Mouse (Mus musculus) heart, embryonic 15.5 days (tissue): ENCODE measurements at regions not wholly inside any gene's neighbourhood (a gene's known extent, or its start where the extent isn't known, plus 50 kb on each side); places are given as distances from the start of the nearest gene placed in this dataset.

ENCODE experiments used
- ATAC-seq: fragments of 200-750 bp; cut with Nextera tagmentation; replicated peaks from 2 replicates; pipeline ENCODE4 v1.8.0; 2017; ENCODE audit warnings: low read depth, moderate TSS enrichment; ENCODE audit not compliant: insufficient number of reproducible peaks, insufficient read depth, low FRiP score
- H3K27ac ChIP-seq: fragments of 300-500 bp; sonication (generic); 2 replicates; pipeline ENCODE4 v1.5.1; 2015; ENCODE audit warnings: mild to moderate bottlenecking, inconsistent platforms
- H3K27me3 ChIP-seq: fragments of 300-500 bp; sonication (generic); 2 replicates; pipeline ENCODE4 v1.6.1; 2015; ENCODE audit warnings: inconsistent platforms
- H3K36me3 ChIP-seq: fragments of 300-500 bp; sonication (generic); 2 replicates; pipeline ENCODE4 v1.6.1; 2015; ENCODE audit warnings: mild to moderate bottlenecking, inconsistent platforms
- H3K4me1 ChIP-seq: fragments of 300-500 bp; sonication (generic); replicated peaks from 2 replicates; pipeline ENCODE4 v1.6.1; 2015; ENCODE audit warnings: inconsistent platforms
- H3K4me2 ChIP-seq: fragments of 300-500 bp; sonication (generic); 2 replicates; pipeline ENCODE4 v1.6.1; 2015; ENCODE audit warnings: inconsistent platforms, mild to moderate bottlenecking, moderate library complexity
- H3K4me3 ChIP-seq: fragments of 300-500 bp; sonication (generic); 2 replicates; pipeline ENCODE4 v1.5.1; 2015; ENCODE audit warnings: mild to moderate bottlenecking, inconsistent platforms
- H3K9ac ChIP-seq: fragments of 300-500 bp; sonication (generic); 2 replicates; pipeline ENCODE4 v1.6.1; 2015; ENCODE audit warnings: mild to moderate bottlenecking, inconsistent platforms
- H3K9me3 ChIP-seq: fragments of 300-500 bp; sonication (generic); replicated peaks from 2 replicates; pipeline ENCODE4 v1.6.1; 2016; ENCODE audit warnings: inconsistent platforms
- WGBS: fragments of 180-500 bp; shearing (Covaris S2); methylation state at CpG from one replicate; pipeline ENCODE4 v1.1.7; 2015; ENCODE audit warnings: mixed read lengths; 5-methylcytosine and 5-hydroxymethylcytosine counted together

DNA sequence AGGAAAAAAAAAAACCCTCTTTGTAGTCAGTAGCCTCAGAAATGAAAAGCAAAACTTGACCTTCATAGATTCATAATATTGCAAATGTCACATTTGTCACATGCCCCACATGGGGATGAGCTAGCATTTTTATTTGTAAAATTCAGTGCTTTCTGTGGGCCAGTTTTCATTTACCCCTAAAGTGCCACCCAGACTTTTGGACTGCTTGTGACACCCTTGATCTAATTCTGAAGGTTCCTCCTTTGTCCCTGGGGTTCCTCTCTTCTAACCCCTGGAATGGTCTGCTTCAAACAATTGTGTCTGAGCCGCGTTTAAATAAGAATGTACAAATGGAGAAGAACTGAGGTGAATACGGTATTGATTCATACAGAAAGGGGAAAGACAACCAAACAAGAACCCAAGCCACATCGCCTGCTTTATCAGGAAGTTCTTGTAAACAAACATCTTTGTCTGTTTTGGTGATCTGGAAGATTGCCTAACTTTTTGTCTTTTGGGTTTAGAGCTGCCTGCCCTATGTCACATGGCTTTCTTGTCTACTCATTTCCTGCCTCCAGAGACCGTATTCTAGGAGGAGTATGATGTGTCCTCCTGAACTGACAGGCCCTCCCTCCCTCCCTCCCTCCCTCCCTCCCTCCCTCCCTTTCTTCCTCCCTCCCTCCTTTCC, 203.1 kb upstream of the Gm9833 start:
- WGBS = 43% methylated on average over 5 of the region's 5 CpGs
- no peak overlapping the region for H3K27ac ChIP-seq
- H3K9me3 ChIP-seq = no peaks in the 10 kb centered on the region
- no peak overlapping the region for H3K4me3 ChIP-seq
- H3K4me2 ChIP-seq = no peak overlapping the region
- no peak overlapping the region for H3K9ac ChIP-seq
- peaks cover 4% of the 10 kb centered on the region; the same call in 1 of the 2 replicates for H3K4me1 ChIP-seq
- H3K36me3 ChIP-seq = no peaks in the 10 kb centered on the region
- no peaks in the 10 kb centered on the region for H3K27me3 ChIP-seq
- ATAC-seq = no peak

DNA sequence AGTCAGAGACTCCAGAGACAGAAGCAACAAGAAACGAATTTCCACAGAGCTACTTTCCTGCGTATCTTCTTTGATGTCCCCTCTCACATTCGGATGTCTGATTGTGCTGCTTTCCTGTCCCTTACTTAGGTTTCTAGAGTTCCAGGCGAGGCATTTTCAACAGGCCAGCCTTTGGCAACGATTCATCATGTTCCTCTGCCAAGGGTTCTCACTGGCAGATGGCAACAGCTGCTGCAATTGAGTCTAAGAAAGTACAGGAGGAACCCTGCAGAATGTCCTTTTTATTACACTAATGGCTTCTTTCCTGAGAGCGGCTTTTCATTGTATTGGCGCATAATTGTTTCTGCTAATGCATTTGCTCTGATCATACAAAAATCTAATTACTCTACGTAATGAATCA, 202.3 kb upstream of the Gm9833 start:
- 54% methylated on average over 8 of the region's 8 CpGs for WGBS
- H3K27me3 ChIP-seq = no peaks in the 10 kb centered on the region
- no peak overlapping the region for H3K4me2 ChIP-seq
- H3K4me1 ChIP-seq = peaks cover 4% of the 10 kb centered on the region; the same call in 1 of the 2 replicates
- ATAC-seq = no peak
- H3K4me3 ChIP-seq = no peak overlapping the region
- H3K36me3 ChIP-seq = no peaks in the 10 kb centered on the region
- no peaks in the 10 kb centered on the region for H3K9me3 ChIP-seq
- peak overlapping the region; percentile 29; the same call in 1 of the 2 replicates for H3K27ac ChIP-seq
- H3K9ac ChIP-seq = no peak overlapping the region

DNA sequence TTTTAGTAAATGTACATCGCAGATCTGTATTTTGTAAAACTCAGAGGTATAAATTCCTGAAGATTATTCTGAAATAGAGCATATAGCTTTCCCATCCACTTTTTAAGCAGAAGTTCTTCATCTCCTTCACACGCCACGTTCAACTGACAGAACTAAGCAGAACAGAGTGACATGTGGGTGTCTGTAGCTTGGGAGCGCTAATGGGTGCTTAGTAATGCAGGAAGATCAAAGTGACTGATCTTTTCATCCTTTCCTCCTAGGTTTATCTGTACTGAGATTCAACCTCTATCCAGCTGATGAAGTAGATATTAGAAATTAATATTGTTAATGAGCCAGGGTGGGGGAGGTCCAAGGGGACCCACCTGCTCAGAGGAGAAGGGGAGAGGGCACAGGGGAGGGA, 201.8 kb upstream of the Gm9833 start:
- ATAC-seq = no peak
- H3K27ac ChIP-seq = no peak overlapping the region
- no peaks in the 10 kb centered on the region for H3K36me3 ChIP-seq
- no peaks in the 10 kb centered on the region for H3K27me3 ChIP-seq
- no peak overlapping the region for H3K4me3 ChIP-seq
- peaks cover 4% of the 10 kb centered on the region; the same call in 1 of the 2 replicates for H3K4me1 ChIP-seq
- WGBS = 69% methylated on average over 4 of the region's 4 CpGs
- H3K9me3 ChIP-seq = no peaks in the 10 kb centered on the region
- no peak overlapping the region for H3K9ac ChIP-seq
- no peak overlapping the region for H3K4me2 ChIP-seq

DNA sequence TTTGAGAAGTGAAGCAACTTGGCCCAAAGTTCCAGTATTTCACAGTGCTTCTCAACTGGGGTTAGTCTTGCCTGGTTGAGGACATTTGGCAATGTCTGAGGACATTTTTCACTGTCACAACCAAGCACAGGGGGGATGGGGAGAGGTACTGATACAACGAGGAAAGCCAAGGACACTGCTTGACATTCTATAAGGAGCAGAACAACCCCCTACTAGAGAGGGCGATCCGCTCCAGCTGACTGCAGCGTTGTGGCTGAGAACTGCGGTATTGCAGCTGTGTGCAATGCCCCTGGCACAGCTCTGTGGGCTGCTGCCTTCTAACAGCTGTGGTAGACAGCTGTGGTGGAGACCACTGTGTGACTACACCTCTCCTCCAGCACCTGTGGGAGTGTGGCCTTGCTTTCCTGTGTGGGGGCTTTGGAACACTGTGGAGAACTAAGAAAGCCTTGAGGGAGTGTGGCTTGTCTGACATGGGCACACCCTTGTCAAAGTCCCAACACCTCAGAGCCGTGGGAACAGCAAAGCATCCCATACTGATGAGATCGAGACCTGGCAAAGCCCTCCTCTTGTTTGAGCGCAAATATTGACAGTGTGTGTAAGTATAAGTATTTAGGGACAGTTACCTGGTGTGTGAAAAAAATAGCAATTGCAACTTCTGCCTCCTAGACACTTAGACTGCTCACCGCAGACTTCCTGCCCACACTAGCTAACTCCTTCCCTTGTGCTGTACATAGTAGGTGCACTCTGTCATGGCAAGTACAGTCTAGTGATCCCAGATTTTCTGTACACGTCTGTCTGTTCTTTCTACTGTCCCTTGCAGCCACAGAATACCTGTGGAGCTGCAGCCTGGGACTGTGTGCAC, 200.9 kb upstream of the Gm9833 start:
- no peak overlapping the region for H3K4me3 ChIP-seq
- 62% methylated on average over 10 of the region's 10 CpGs for WGBS
- H3K36me3 ChIP-seq = no peaks in the 10 kb centered on the region
- ATAC-seq = no peak
- H3K27me3 ChIP-seq = no peaks in the 10 kb centered on the region
- no peak overlapping the region for H3K27ac ChIP-seq
- H3K4me1 ChIP-seq = peaks cover 4% of the 10 kb centered on the region; the same call in 1 of the 2 replicates
- H3K4me2 ChIP-seq = no peak overlapping the region
- no peaks in the 10 kb centered on the region for H3K9me3 ChIP-seq
- H3K9ac ChIP-seq = no peak overlapping the region

DNA sequence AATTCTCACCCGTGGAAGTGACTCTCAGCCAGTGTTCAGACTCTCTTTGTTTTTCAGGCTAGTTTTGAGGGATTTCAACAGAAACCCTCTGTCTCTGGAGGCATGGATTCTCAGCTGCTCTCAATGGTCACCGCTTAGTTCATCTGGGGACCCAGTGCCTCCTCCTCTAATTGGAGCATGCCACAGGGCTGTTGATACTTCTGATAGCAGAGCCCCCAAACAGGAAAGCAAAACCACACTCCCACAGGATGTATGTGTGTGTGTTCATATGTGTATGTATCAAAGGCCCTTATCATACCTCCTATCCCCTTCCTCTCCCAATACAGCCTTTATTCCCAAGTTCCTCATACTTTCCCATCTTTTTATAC, 200.3 kb upstream of the Gm9833 start:
- no peak overlapping the region for H3K4me2 ChIP-seq
- no peaks in the 10 kb centered on the region for H3K27me3 ChIP-seq
- H3K9ac ChIP-seq = no peak overlapping the region
- no peak overlapping the region for H3K27ac ChIP-seq
- H3K4me3 ChIP-seq = no peak overlapping the region
- no peaks in the 10 kb centered on the region for H3K9me3 ChIP-seq
- H3K4me1 ChIP-seq = peaks cover 4% of the 10 kb centered on the region; the same call in 1 of the 2 replicates
- WGBS = 81% methylated on average over 2 of the region's 2 CpGs
- H3K36me3 ChIP-seq = no peaks in the 10 kb centered on the region
- no peak for ATAC-seq

DNA sequence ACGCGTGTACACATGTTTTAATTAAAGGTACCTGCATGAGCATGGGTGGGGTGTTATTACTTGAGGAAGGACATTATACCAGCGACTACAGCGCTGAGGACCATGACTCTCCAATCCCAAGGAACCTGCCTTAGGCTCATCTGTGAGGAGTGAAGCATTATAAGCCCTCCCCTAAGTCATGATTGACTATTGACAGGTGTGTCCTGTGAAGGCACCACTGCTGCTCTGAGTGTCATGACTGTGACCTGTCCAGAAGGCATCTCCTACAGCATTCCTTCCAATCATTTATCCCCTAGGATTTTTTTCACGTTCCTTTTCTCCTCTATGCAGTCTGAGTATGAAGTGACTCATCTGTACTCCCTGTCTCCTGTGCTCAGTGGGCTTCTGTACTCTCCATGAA, 199.9 kb upstream of the Gm9833 start:
- Histone ChIP-seq H3K27ac (no peak overlapping the region), H3K9me3 (no peaks in the 10 kb centered on the region)
- WGBS = 83% methylated on average over 5 of the region's 5 CpGs

DNA sequence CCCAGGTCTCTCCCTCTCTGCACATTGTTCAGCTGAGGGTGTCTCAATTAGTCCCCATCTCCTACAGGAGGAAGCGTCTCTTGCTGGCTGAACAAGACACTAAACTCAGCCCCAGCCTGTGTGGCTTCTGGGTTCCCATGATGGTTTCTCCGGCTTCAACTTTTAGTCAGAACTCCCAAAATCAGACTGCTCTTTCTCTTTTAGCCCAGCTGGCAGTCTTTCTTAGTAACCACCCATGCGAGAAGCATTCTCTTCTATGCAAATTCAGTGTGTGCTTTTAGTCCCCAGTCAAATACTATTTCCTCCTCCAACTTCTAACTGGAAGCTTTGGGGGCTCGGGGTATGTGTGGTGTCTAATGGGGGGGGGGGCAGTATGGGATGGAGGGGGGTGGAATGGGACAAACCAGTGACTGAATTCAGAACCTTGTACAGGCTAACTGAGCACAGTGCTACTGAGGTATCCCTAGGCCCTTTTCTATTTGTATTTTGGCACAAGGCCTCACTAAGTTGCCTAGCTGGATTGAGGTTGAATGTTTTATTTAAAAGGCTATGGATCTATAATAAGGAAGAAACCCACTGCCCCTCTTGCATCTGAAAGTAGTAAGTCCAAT, 194.9 kb upstream of the Gm9833 start:
- WGBS = 73% methylated on average over 4 of the region's 4 CpGs
- H3K4me1 ChIP-seq = no peaks in the 10 kb centered on the region
- ATAC-seq = no peak
- H3K4me3 ChIP-seq = no peak overlapping the region
- no peaks in the 10 kb centered on the region for H3K27me3 ChIP-seq
- no peaks in the 10 kb centered on the region for H3K9me3 ChIP-seq
- no peak overlapping the region for H3K4me2 ChIP-seq
- H3K27ac ChIP-seq = no peak overlapping the region
- H3K36me3 ChIP-seq = no peaks in the 10 kb centered on the region
- no peak overlapping the region for H3K9ac ChIP-seq

More for the DNA sequence above, 199.9 kb upstream of the Gm9833 start:
- Histone ChIP-seq H3K27me3 (no peaks in the 10 kb centered on the region), H3K4me2 (no peak overlapping the region), H3K36me3 (no peaks in the 10 kb centered on the region), H3K4me1 (peaks cover 4% of the 10 kb centered on the region; the same call in 1 of the 2 replicates), H3K9ac (no peak overlapping the region), H3K4me3 (no peak overlapping the region)
- ATAC-seq = no peak

DNA sequence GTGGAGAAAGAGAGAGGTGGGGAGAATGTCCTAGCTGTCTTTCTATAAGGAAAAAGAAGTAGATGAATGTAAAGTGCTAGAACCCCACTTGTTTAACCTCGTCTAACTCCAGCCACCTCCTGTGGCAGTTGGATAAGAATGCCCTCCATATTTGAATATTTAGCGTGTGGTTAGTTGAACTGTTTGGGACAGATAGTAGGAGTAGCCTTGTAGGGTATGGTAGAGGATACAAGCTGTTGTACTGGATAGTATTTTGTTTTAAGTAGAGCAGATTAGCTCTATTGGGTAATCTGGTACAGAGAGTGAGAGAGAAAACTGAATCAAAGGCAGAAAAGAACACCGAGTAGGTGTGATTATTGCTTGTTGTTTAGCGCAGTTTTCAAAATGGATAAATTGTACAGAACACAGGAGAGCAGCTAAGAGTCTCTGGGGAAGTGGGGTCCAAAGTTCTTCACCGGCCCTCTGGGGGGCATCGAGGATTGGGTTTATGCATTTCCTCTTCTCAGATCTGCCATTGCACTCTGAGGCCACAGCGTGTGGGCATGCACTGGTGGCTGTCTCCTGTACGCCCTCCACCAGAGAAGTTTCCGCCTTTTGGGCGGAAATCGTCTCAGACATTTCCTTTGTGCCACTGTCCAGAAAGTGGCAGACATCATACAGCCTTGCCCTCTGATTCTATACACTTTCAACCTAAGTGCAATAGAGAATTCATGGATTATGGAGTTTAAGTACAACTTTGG, 192.3 kb upstream of the Gm9833 start:
- no peak overlapping the region for H3K9ac ChIP-seq
- no peak for ATAC-seq
- H3K4me2 ChIP-seq = no peak overlapping the region
- H3K9me3 ChIP-seq = no peaks in the 10 kb centered on the region
- WGBS = 81% methylated on average over 11 of the region's 11 CpGs
- no peak overlapping the region for H3K27ac ChIP-seq
- H3K4me3 ChIP-seq = no peak overlapping the region
- H3K4me1 ChIP-seq = no peaks in the 10 kb centered on the region
- no peaks in the 10 kb centered on the region for H3K27me3 ChIP-seq
- H3K36me3 ChIP-seq = no peaks in the 10 kb centered on the region

DNA sequence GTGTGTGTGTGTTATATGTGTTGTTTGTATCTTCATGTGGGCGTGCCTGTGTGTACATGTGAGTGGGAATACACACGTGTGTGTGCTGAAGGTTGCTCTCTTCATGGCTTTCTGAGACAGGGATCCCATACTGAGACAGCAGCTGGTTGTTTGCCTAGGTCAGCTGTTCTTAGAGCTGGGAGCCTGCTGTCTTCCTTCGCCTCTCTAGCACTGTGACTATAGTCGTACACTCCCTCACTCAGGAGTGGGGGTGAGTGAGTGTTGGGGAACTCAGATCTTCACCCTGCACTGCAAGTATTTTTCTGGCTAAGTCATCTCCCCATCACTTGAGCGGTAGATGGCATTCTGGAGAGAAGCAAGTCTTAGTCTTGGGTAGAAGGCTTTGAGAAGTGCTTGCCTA, 191.6 kb upstream of the Gm9833 start:
- H3K27ac ChIP-seq = no peak overlapping the region

DNA sequence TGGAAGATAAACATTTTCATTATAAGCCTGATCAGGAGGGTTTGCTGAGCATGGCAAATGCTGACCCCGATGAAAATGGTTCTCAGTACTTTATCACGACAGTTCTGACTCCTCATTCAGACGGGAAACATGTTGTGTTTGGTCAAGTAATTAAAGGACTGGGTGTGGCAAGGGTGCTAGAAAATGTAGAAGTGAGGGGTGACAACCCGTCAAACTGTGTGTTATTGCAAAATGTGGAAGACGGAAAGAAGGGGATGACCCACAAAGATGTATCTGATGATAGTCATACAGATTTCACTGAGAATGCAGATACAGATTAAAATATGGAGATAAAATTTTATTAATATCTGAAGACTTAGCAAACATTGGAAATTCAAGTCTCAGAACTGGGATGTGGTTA, 186.2 kb upstream of the Gm9833 start:
- no peaks in the 10 kb centered on the region for H3K4me1 ChIP-seq

More for the DNA sequence above, 191.6 kb upstream of the Gm9833 start:
- ATAC-seq = no peak
- H3K4me1 ChIP-seq = no peaks in the 10 kb centered on the region
- no peaks in the 10 kb centered on the region for H3K36me3 ChIP-seq
- H3K4me2 ChIP-seq = no peak overlapping the region
- WGBS = 65% methylated on average over 5 of the region's 5 CpGs
- H3K4me3 ChIP-seq = no peak overlapping the region
- H3K9ac ChIP-seq = no peak overlapping the region
- no peaks in the 10 kb centered on the region for H3K9me3 ChIP-seq
- no peaks in the 10 kb centered on the region for H3K27me3 ChIP-seq

DNA sequence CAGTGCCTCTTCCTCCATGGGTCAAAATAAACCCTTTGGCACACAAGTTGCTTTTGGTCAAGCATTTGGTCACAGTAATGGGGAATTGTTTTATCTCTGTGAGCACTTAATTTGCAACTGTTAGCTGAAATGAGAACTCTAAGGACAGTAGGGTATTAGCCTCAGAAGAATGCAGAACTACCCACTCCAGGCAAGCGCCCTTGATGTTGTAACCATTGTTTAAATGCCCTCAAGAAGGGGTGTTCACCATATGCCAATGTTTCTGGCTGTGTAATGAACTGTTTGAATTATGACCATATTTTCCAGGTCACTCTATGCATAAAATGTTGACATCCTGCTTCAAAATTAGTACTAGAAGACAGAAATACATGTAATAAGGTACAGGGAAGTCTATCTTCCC, 174.6 kb upstream of the Gm9833 start:
- ATAC-seq = no peak
- Histone ChIP-seq H3K4me3 (no peak overlapping the region), H3K9ac (no peak overlapping the region), H3K4me1 (no peaks in the 10 kb centered on the region), H3K9me3 (no peaks in the 10 kb centered on the region), H3K36me3 (no peaks in the 10 kb centered on the region), H3K27me3 (no peaks in the 10 kb centered on the region), H3K4me2 (no peak overlapping the region), H3K27ac (no peak overlapping the region)
- 72% methylated on average over 1 of the region's 1 CpGs for WGBS

More for the DNA sequence above, 186.2 kb upstream of the Gm9833 start:
- Histone ChIP-seq H3K4me3 (no peak overlapping the region), H3K27me3 (no peaks in the 10 kb centered on the region), H3K9ac (no peak overlapping the region), H3K27ac (no peak overlapping the region), H3K36me3 (no peaks in the 10 kb centered on the region), H3K4me2 (no peak overlapping the region), H3K9me3 (no peaks in the 10 kb centered on the region)
- no peak for ATAC-seq
- whole genome bisulfite sequencing = 67% methylated on average over 5 of the region's 5 CpGs
